Mouse (Mus musculus) liver, embryonic 14.5 days (tissue): ENCODE measurements around the gene Vsig10l.

ENCODE experiments used
- CTCF ChIP-seq: IDR thresholded peaks from 2 replicates; pipeline ENCODE4 v1.5.1; 2016; ENCODE audit warnings: antibody characterized with exemption, low read depth, control low read depth
- EP300 ChIP-seq: IDR thresholded peaks from 2 replicates; pipeline ENCODE4 v1.6.1; 2016; ENCODE audit warnings: antibody characterized with exemption, low read depth

DNA sequence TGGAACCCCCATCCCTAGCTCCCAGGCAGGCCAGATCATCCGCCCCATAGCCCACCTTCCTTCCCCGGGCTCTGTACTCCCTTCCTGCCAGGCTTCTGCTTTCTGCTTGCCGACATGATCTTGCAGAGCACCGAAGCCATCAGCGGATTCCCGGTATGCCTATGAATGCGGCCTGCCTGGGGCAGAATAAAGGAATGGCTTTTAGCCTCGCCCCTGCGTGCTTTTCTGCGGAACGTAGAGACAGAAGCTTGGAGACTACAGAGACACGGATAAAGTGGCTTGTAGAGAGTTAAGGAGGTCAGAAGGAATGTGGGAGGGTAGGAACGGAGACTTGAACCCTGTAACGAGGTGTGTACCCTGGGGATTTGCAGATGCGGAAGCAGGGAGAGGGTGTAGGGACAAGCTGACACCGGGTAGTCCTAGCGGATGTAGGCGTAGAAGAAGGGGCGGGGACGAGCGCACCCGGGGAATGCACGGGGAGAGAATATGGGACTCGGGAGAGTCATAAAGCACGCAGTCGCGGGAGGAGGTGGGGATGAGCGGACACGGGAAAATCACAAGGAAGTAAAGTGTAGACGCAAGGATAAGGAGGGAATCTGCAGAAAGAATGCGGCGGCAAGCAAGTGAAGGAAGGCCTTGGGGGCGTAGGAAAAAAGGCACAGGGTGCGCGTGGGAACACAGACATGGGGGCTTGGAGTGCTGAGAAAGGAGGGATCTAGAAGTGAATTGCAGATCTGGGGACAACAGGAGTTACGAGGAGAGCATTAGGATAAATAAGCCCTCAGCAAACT, 19.6 kb upstream of the Vsig10l start:
- TF ChIP-seq CTCF (no peak), EP300 (no peak)
